Mouse (Mus musculus) R1 (cell line): ENCODE data around the gene Gm525.
"Not testable (repeated sequence)": the region's sequence is repeated elsewhere in the genome, so short reads cannot be mapped to it uniquely, and the experiment has no call there.

ENCODE experiments used
- DNase-seq: peaks from one replicate; pipeline ENCODE4 v3.0.0-alpha.2; 2018; ENCODE audit warnings: low read depth, low spot score

Gm525 gene

GRCm38 (mm10) chr11:89095306-89095705, 21.7 kb downstream of the Gm525 start:
- DNase-seq = no peak

GRCm38 (mm10) chr11:89097292-89097691, 23.7 kb downstream of the Gm525 start:
- DNase-seq = not testable (repeated sequence)

GRCm38 (mm10) chr11:89098083-89098835, 24.6 kb downstream of the Gm525 start:
- no peak for DNase-seq

GRCm38 (mm10) chr11:89098930-89099329, 25.3 kb downstream of the Gm525 start:
- DNase-seq = no peak

GRCm38 (mm10) chr11:89100403-89100802, 26.8 kb downstream of the Gm525 start:
- DNase-seq = peak; percentile 99

- DNase-seq = no peak
These were observed 27.2 kb downstream of the Gm525 start for GRCm38 (mm10) chr11:89100826-89101321.

GRCm38 (mm10) chr11:89103166-89103565, 29.5 kb downstream of the Gm525 start:
- no peak for DNase-seq

- no peak for DNase-seq
These were observed 31.6 kb downstream of the Gm525 start for GRCm38 (mm10) chr11:89105211-89105610.

GRCm38 (mm10) chr11:89105823-89106222, 32.2 kb downstream of the Gm525 start:
- peak; percentile 99 for DNase-seq

GRCm38 (mm10) chr11:89107180-89107807, 33.7 kb downstream of the Gm525 start:
- DNase-seq = peak; percentile 61

- DNase-seq = peak; percentile 42
These were observed 50.8 kb downstream of the Gm525 start for GRCm38 (mm10) chr11:89124411-89124810.

GRCm38 (mm10) chr11:89130856-89131255, 57.2 kb downstream of the Gm525 start:
- DNase-seq = no peak

GRCm38 (mm10) chr11:89132406-89132805, 58.8 kb downstream of the Gm525 start:
- DNase-seq = no peak

GRCm38 (mm10) chr11:89134211-89134610, 60.6 kb downstream of the Gm525 start:
- DNase-seq = peak; percentile 57

GRCm38 (mm10) chr11:89137915-89138314, 64.3 kb downstream of the Gm525 start:
- DNase-seq = peak; percentile 37
